Mouse (Mus musculus) neural tube, embryonic 15.5 days (tissue): ENCODE results near the gene Nkrf. TPM values are rescaled to one million over a fixed set of nuclear protein-coding genes. Genes with fewer than 3 reads are reported as not detected.

Experiments used
- ATAC-seq: fragments of 200-750 bp; cut with Nextera tagmentation; 2 replicates; pipeline ENCODE4 v1.8.0; 2017; ENCODE audit warnings: mild to moderate bottlenecking, moderate TSS enrichment, moderate library complexity; ENCODE audit not compliant: low FRiP score
- H3K27ac ChIP-seq: fragments of 300-500 bp; sonication (generic); replicated peaks from 2 replicates; pipeline ENCODE4 v1.5.1; 2015; ENCODE audit warnings: mild to moderate bottlenecking, inconsistent platforms
- H3K27me3 ChIP-seq: fragments of 300-500 bp; sonication (generic); replicated peaks from 2 replicates; pipeline ENCODE4 v1.6.1; 2015; ENCODE audit warnings: inconsistent platforms
- H3K36me3 ChIP-seq: fragments of 300-500 bp; sonication (generic); 2 replicates; pipeline ENCODE4 v1.6.1; 2015; ENCODE audit warnings: inconsistent platforms
- H3K4me1 ChIP-seq: fragments of 300-500 bp; sonication (generic); 2 replicates; pipeline ENCODE4 v1.6.1; 2015; ENCODE audit warnings: inconsistent platforms
- H3K4me2 ChIP-seq: fragments of 300-500 bp; sonication (generic); 2 replicates; pipeline ENCODE4 v1.6.1; 2015; ENCODE audit warnings: inconsistent platforms, mild to moderate bottlenecking, moderate library complexity
- H3K4me3 ChIP-seq: fragments of 300-500 bp; sonication (generic); replicated peaks from 2 replicates; pipeline ENCODE4 v1.5.1; 2015; ENCODE audit warnings: mild to moderate bottlenecking, inconsistent platforms
- H3K9ac ChIP-seq: fragments of 300-500 bp; sonication (generic); replicated peaks from 2 replicates; pipeline ENCODE4 v1.6.1; 2015; ENCODE audit warnings: mild to moderate bottlenecking, inconsistent platforms
- H3K9me3 ChIP-seq: fragments of 300-500 bp; sonication (generic); replicated peaks from 2 replicates; pipeline ENCODE4 v1.6.1; 2016; ENCODE audit warnings: inconsistent platforms
- WGBS: fragments of 180-500 bp; shearing (Covaris S2); methylation state at CpG from one replicate; pipeline ENCODE4 v1.1.7; 2015; ENCODE audit warnings: mixed read lengths; 5-methylcytosine and 5-hydroxymethylcytosine counted together
- polyA plus RNA-seq: library from polyadenylated mRNA; unstranded; fragments of >200 nt; fragmentation: Nextera tagmentation; extraction: Ambion mirVana; gene quantifications from 2 replicates; pipeline ENCODE4 v1.2.1, GENCODE M21; 2015

Nkrf gene
- polyA plus RNA-seq = 18.3 and 19.5 TPM in 2 replicates

DNA sequence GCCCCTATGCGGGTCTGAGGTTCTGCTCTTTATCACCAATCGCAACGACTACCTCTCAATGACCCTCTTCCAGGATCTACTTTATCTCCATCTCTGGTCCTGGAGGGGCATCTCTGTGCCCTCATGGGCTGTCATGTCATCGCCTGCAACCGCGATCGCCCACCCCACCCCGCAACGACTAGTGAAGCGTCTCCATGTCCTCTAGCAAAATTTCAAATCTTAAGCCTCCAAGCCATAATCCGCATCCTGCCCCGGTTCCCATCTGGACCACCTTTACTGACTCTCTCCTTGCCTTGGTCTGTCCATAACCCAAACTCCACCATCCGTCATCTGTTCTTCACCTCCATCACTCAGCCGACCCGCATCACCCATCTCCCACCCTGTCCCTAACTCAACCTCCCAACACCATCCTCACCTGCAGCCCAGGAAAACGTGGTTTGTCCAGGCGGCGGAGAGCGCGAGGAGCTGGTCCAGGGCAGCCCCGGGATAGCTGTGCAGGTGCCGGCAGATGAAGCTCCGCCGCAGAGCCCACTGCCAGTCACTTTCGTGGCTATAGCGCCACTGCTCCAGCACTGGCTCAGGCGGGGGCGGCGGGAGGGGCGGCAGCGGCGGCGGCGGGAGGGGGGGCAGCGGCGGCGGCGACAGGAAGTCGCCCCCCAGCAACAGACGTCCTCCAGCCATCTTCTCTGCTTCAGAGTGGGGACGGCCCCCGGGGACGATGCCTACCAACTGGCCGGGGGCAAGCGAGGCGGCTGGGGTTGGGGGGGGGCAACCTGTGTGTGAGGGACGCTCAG lies at the start of gene Nkrf:
Gene Nkrf (minus strand): TSS at position 579 of the 794 bp plus-strand sequence.
- no peaks in the 10 kb centered on the region for H3K4me1 ChIP-seq
- peak within 1 kb of the TSS; percentile 66 for H3K9ac ChIP-seq
- H3K36me3 ChIP-seq = no peaks in the 10 kb centered on the region
- peak; percentile 86 for ATAC-seq
- no peaks in the 10 kb centered on the region for H3K27me3 ChIP-seq
- peak within 1 kb of the TSS; percentile 55 for H3K4me3 ChIP-seq
- H3K4me2 ChIP-seq = peak within 1 kb of the TSS; percentile 55
- H3K9me3 ChIP-seq = no peaks in the 10 kb centered on the region
- H3K27ac ChIP-seq = peak within 1 kb of the TSS; percentile 88
- WGBS = 21% methylated on average over 30 of the region's 47 CpGs

DNA sequence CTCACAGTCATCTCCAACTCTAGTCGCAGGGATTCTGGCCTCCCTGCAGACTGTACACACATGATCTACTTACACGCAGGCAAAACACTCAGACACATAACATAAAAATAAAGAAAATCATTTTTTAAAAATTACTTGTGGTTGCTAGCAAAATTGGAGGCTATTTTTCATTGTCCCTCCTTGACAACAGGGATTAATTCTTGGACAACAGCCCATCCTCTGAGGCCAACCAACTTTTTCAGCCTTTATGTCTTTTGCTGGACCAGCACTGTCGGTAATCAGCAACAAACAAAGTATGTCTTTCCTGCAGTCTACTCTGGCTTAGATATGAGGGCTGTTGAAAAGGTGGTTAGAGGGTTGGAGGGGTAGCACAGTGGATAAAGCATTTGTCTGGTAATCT lies 38.4 kb upstream of the Nkrf start:
- Histone ChIP-seq H3K9me3 (no peaks in the 10 kb centered on the region), H3K4me2 (no peak overlapping the region), H3K4me3 (no peak overlapping the region), H3K27ac (no peak overlapping the region), H3K4me1 (no peaks in the 10 kb centered on the region), H3K27me3 (no peaks in the 10 kb centered on the region), H3K9ac (no peak overlapping the region), H3K36me3 (peaks cover 12% of the 10 kb centered on the region)
- WGBS = 87% methylated on average over 3 of the region's 3 CpGs
- no peak for ATAC-seq

DNA sequence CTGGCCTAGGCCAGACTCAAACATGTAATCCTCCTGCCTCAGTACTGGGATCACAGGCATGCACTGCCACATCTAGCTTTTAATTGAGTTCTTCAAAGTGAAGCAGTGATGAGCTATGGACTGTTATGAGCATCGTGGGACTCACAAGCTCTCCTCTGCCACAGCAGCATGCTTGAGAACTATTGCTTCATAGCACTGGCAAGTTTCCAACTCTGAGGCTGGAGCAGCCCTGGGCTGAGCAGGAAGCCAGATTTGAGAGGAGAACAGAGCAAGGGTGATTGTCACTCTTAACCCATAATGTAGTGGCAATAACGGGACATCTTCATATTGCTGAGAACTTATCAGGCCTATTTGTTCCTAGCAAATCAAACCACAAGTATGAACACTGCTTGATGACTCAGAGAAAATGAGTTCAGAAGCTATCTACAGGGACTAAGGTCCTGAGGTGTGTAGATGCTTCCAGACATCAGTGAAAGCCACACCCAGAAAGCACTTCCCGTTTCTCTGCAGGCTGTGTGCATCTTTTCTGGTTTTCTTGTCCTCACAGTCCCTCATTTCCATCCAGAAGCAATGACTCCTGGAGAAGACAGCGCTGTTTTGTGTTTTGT lies 37.2 kb upstream of the Nkrf start:
- Histone ChIP-seq H3K27me3 (no peaks in the 10 kb centered on the region), H3K27ac (no peak overlapping the region), H3K4me2 (no peak overlapping the region), H3K4me3 (no peak overlapping the region), H3K9ac (no peak overlapping the region), H3K4me1 (no peaks in the 10 kb centered on the region), H3K9me3 (no peaks in the 10 kb centered on the region), H3K36me3 (peaks cover 12% of the 10 kb centered on the region)
- ATAC-seq = peak; percentile 55; the same call in 1 of the 2 replicates
- WGBS = 73% methylated on average over 4 of the region's 4 CpGs

DNA sequence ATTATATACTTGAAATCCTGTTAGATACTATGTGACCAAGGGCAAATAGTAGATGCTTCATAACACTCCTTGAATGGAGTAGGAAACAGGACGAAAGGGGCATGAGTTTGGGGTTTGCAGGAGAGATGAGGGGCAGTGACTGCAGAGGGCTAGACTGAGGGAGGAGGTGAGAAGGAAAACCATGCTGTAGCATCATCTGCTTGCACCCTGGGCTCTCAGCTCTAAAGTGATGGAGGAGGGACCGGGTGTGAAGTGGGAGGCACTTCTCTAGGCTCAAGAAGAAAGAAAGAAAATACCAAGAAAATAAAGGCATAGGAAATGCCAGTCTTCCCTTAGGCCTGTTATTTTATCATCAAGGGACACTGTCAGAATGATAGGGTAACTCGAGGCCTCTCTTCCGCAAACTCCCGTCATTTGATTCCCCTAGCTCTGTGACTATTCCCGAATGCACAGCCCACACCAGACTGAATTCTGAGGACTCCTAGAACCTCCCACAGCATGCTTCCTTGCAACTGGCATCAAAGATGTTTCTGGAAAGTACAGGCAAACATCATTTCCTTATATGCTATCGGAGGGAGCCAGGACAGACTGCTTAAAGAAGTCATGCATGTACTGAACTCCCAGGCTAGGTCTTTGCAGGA lies 32.7 kb upstream of the Nkrf start:
- Histone ChIP-seq H3K27ac (no peak overlapping the region), H3K4me1 (no peaks in the 10 kb centered on the region), H3K9me3 (no peaks in the 10 kb centered on the region), H3K36me3 (no peaks in the 10 kb centered on the region; the same call in none of the 2 replicates), H3K9ac (no peak overlapping the region), H3K27me3 (no peaks in the 10 kb centered on the region), H3K4me2 (no peak overlapping the region), H3K4me3 (no peak overlapping the region)
- WGBS = 73% methylated on average over 7 of the region's 7 CpGs
- no peak for ATAC-seq

DNA sequence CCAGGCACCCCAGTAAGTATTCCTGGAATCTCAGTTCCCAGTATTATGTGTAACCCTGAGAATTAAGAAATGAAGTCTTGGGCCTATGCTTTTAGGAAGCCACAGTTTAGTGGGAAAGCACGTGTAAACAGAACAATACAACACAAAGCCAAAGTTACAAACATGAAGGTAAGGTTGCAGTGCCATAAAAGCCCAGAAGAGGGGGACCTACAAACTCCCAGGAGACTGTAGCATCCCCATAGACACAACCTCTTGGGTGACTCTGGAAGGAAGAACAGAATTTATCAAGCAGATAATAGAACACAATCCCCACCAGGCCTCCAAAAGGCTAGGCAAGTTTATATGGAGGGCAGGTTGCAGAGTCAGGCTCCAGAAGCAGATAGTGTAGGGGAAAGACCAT lies 27.9 kb upstream of the Nkrf start:
- Histone ChIP-seq H3K27me3 (no peaks in the 10 kb centered on the region), H3K9ac (no peak overlapping the region), H3K9me3 (no peaks in the 10 kb centered on the region; the same call in 1 of the 2 replicates), H3K4me2 (no peak overlapping the region), H3K4me1 (no peaks in the 10 kb centered on the region), H3K27ac (no peak overlapping the region), H3K36me3 (no peaks in the 10 kb centered on the region; the same call in none of the 2 replicates), H3K4me3 (no peak overlapping the region)
- ATAC-seq = no peak
- 37% methylated on average over 1 of the region's 1 CpGs for WGBS

DNA sequence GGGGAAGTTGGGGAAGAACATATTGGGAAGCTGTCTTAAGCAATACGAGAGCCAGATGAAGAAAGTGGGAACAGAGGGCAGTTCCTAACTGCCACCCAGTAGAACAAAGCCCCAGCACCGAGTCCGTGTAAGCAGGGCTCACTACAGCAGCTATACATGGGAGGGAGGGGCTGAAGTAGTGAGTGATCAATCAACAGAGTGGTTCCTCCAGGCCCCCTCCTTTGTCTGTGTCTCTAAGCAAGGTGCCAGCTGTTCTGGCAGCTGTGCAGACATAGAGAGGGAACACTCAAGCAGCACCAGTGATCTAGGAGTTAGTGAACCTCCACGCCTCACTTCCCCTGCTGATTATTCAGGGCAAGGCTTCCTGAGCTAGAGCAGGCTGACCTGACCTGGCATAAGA lies 27.0 kb upstream of the Nkrf start:
- H3K36me3 ChIP-seq = peaks cover 4% of the 10 kb centered on the region
- no peaks in the 10 kb centered on the region for H3K4me1 ChIP-seq
- no peak overlapping the region for H3K27ac ChIP-seq
- no peak overlapping the region for H3K4me3 ChIP-seq
- no peaks in the 10 kb centered on the region for H3K27me3 ChIP-seq
- WGBS = 61% methylated on average over 4 of the region's 4 CpGs
- H3K4me2 ChIP-seq = no peak overlapping the region
- H3K9me3 ChIP-seq = no peaks in the 10 kb centered on the region; the same call in 1 of the 2 replicates
- H3K9ac ChIP-seq = no peak overlapping the region
- ATAC-seq = no peak

DNA sequence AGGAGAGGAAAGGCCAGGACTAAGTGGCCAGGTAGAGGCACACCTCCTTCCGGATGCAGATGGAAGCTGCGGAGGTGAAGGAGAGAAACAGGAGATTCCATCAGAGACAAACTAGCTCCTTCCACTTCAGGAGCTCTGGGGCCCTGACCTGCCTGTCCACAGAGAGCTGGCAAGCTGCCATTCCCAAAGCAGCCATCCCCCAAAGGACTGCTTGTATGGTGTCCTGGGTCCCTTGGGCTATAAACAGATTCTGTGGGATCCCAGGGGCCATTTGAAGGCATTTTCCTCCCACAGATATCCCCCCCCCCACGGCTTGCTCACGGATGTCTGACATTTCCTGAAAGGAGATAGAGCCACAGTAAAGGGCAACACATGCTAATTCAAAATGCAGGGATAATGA lies 26.1 kb upstream of the Nkrf start:
- H3K4me1 ChIP-seq = no peaks in the 10 kb centered on the region
- no peaks in the 10 kb centered on the region; the same call in 1 of the 2 replicates for H3K9me3 ChIP-seq
- 71% methylated on average over 4 of the region's 4 CpGs for WGBS
- peaks cover 4% of the 10 kb centered on the region for H3K36me3 ChIP-seq
- no peak overlapping the region for H3K4me2 ChIP-seq
- no peak for ATAC-seq
- H3K9ac ChIP-seq = no peak overlapping the region
- no peak overlapping the region for H3K27ac ChIP-seq
- no peak overlapping the region for H3K4me3 ChIP-seq
- no peaks in the 10 kb centered on the region for H3K27me3 ChIP-seq

DNA sequence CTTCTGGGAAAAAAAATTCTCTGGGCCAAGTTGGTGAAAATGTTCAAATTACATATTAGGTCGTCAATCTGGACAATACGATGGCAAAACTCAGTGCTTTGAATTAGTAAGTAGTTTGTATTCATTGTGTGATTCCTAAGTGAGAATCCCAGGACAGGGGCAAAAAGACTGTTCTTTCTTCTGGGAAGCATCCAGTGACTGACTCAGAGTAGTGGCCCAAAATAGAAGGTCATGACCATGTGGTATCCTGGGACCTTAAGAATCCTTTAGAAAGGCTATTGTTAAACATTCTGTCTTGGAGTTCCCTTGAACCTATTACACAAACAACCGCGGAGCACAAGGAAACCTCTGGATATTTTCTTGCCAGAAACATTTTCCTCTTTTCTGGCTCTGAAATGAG lies 18.6 kb upstream of the Nkrf start:
- H3K9me3 ChIP-seq = no peaks in the 10 kb centered on the region
- no peak overlapping the region for H3K4me3 ChIP-seq
- no peak overlapping the region for H3K27ac ChIP-seq
- no peaks in the 10 kb centered on the region for H3K4me1 ChIP-seq
- no peak overlapping the region for H3K4me2 ChIP-seq
- ATAC-seq = no peak
- H3K27me3 ChIP-seq = no peaks in the 10 kb centered on the region
- H3K36me3 ChIP-seq = 0 out of 2 replicates have a peak, but pooled peaks cover 4% of the 10 kb centered on the region
- 90% methylated on average over 4 of the region's 4 CpGs for WGBS
- H3K9ac ChIP-seq = no peak overlapping the region

DNA sequence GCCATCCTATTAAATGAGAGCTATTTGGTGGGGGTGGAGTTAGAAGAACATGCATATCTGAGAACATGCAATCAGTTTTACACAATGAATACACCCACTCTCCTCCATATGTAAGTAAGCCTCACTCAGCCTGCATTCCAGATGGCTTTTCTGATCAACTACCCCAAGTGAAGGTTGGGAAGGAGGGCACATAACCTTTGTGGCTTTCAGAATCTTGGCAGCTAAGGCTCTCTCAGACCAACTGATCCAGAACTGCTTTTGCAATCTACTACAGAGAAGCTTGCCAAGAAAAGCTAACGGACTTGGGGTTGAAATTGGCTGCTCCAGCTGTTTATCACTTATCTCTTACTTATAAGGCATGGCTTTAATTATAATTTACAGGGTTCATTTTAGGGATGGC lies 15.1 kb upstream of the Nkrf start:
- Histone ChIP-seq H3K9me3 (no peaks in the 10 kb centered on the region), H3K4me1 (no peaks in the 10 kb centered on the region), H3K36me3 (no peaks in the 10 kb centered on the region), H3K4me2 (no peak overlapping the region), H3K27ac (no peak overlapping the region), H3K4me3 (no peak overlapping the region), H3K9ac (no peak overlapping the region), H3K27me3 (no peaks in the 10 kb centered on the region)
- no peak for ATAC-seq
- whole genome bisulfite sequencing = 72% methylated on average over 1 of the region's 1 CpGs

DNA sequence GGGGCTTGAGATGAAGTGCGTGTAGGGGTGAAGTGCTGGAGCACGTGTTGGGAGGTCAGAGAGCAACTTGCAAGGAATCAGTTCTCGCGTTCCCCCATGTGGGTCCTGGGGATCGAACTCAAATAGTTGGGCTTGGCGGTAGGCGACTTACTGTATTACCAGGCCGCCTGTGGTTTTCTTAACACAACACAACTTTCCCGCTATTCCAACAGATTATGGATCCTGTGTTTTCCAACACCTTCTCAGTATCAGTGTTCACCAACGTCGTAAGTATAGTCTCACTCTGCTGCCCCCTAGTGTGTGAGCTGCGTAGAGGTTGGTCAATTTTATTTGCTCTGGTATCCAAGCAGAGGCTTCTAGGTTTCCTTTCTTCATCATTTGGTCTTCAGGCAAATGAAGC lies 8.6 kb upstream of the Nkrf start:
- Histone ChIP-seq H3K4me1 (no peaks in the 10 kb centered on the region), H3K27ac (no peak overlapping the region), H3K36me3 (no peaks in the 10 kb centered on the region), H3K9ac (no peak overlapping the region), H3K27me3 (no peaks in the 10 kb centered on the region), H3K4me3 (no peak overlapping the region), H3K9me3 (no peaks in the 10 kb centered on the region), H3K4me2 (no peak overlapping the region)
- no peak for ATAC-seq
- WGBS = 57% methylated on average over 12 of the region's 12 CpGs

DNA sequence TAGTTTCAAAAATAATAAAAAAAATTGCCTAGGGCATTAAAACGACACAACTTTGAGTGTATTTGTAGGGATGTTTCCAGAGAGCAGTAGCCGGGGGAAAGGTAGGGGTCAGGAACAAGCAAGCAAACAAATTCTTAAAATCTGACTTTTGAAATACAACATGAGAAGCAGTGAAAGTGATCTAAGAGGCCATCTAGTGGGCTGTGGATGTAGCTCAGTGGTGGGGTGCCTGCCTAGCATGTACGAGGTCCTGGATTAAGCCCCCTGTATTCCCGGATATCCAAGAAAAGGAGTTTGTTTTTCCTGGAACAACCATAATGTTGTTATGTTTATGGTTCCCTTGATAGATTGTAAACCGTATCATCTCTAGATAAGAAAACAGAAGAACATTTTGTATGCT lies 3.8 kb upstream of the Nkrf start:
- Histone ChIP-seq H3K9ac (no peak overlapping the region), H3K27ac (no peak overlapping the region), H3K9me3 (no peaks in the 10 kb centered on the region), H3K4me1 (no peaks in the 10 kb centered on the region), H3K27me3 (no peaks in the 10 kb centered on the region), H3K4me2 (no peak overlapping the region), H3K36me3 (no peaks in the 10 kb centered on the region), H3K4me3 (no peak overlapping the region)
- WGBS = 37% methylated on average over 5 of the region's 5 CpGs
- ATAC-seq = no peak
